Mouse (Mus musculus) WW6 (cell line): Measurements from ENCODE around the gene Eln.

Experiments used
- DNase-seq: peaks from one replicate; pipeline ENCODE4 v3.0.0-alpha.2; 2013; ENCODE audit warnings: low read depth, low spot score

Eln gene

GRCm38 (mm10) chr5:134684398-134684797, 62.7 kb downstream of the Eln start:
- no peak for DNase-seq

DNA sequence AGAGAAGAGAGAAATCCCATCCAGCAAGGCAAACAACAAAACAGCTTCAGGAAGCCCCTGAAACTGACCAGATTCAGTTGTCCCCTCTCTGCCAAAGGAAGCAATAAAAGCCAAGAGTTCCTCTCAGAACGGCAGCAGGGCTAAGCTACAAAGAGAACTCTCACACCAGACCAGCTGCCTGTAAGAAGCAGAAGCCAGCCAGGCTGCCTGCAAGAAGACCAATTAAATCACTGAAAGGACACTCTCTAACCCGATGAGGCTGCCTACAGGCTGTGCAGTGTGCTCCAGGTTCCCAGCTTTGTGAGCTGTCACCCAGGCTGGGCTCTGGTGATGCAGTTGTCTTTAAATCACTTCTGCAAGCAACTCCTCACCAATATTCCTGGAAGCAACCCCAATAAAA, 63.3 kb downstream of the Eln start:
- DNase-seq, result no peak

GRCm38 (mm10) chr5:134680238-134680637, 66.9 kb downstream of the Eln start:
- no peak for DNase-seq

GRCm38 (mm10) chr5:134678827-134679546, 68.1 kb downstream of the Eln start:
- DNase-seq, result no peak

GRCm38 (mm10) chr5:134678031-134678430, 69.1 kb downstream of the Eln start:
- no peak for DNase-seq

GRCm38 (mm10) chr5:134677491-134677890, 69.6 kb downstream of the Eln start:
- DNase-seq, result no peak

GRCm38 (mm10) chr5:134675956-134676759, 71.0 kb downstream of the Eln start:
- no peak for DNase-seq

DNA sequence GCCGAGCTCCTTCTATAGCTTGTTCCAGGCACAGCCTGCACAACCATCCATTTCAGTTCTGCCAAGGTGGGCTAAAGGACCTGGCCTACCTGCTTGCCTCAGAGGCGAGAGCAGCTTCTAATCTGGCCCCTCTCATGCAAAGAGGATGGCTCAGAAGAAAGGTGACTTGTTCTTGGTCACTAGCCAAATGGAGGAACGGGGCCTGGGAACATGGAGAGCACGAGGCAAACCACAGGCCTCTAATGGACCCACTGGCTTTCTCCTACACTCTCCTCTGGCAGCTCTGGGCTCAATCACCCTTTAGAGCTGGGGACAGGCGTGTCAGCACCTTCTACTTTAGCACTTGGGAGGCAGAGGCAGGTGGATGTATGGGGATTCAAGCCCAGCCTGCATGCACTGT, 72.1 kb downstream of the Eln start:
- DNase-seq, result no peak

DNA sequence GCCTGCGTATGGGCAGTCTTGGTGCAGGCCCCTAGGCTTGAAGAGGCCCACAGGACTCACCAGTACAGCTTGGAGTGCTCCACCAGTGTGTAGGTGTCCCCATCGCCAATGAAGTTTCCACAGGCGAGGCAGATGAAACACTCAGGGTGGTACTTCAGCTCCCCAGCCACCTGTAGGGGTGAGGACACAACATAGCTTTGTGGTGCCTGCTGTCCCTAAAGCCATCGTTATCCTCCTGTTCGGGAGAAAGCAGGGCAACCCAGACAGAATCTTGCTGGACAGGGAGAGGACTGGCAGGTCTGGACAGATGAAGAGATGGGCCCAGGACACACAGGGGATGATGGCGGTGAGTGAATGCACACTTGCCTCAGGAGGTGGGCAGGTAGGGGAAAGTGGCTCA, 74.5 kb downstream of the Eln start:
- DNase-seq, result no peak

- no peak for DNase-seq
Observed at GRCm38 (mm10) chr5:134672198-134672516, 75.0 kb downstream of the Eln start.

DNA sequence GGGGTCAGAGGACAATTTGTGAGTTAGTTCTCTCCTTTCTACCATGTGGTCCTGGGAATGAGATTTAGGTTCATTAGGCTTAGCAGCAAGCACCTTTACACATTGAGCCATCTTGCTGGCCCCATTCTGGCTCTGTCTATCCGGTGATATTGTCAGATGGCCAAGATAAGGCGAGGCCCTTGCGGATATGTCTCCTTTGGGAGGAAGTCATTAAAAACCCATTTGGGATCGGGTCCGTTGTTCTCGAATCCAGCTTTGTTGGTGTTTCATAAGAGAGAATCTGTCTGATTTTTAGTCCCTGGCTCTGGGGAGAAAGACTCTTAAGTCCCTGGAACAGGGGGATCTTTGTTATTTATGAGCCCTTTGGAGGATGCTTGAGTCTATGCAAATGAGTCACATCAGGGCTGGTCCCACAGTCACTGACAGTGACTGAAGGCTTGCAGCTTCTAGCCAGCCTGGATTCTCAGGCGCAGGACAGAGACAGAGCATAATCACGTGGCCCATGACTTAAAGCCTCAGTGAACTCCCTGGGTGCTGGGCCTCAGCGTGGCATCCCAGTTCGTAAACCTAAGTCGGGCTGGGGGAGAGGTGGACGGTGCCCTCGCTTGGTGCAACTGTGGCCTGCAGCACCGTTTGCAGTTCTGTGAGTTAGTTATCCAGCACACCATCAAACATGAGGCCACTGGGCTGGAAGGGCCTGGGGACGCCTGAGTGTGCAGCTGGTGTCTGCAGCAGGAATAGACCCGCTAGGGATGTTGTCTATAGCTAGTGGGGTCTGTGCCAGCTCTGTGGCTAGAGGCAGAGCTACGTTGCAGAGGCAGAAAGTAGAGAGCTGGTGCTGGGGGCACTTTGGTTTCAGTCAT, 75.6 kb downstream of the Eln start:
- no peak for DNase-seq

DNA sequence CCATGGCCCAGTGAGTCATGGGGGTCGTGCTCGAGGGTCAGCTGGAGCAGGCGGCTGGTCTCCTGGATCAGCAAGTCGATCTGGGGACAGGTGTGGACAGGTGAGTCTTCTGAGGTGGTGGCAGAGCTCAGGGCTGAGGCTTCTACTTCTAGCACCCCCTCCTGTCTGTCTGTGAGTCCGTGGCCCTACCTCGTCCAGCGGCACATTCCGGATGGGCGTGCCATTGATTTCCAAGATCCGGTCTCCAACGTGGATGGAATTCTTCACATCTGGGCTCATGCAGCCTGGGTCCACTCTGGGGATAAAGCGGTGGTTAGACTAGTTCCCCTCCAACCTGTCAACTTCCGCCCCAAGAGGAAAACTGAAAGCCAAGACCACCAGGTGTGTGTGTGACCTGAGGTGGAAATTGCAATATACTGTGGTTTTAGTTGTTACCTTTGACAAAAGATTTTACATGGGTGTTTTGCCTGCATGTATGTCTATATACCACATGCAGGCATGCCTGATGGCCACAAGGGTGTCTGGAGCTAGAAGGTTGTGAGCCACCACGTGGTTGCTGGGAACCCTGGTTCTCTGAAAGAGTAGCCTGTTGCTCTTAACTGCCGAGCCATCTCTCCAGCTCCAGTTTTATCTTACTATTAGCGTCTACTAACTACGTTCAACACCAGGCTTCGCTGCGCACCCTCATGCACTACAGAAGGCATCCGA, 78.0 kb downstream of the Eln start:
- DNase-seq, result no peak

- peak; percentile 78 for DNase-seq
Observed at GRCm38 (mm10) chr5:134668495-134668894, 78.6 kb downstream of the Eln start.

DNA sequence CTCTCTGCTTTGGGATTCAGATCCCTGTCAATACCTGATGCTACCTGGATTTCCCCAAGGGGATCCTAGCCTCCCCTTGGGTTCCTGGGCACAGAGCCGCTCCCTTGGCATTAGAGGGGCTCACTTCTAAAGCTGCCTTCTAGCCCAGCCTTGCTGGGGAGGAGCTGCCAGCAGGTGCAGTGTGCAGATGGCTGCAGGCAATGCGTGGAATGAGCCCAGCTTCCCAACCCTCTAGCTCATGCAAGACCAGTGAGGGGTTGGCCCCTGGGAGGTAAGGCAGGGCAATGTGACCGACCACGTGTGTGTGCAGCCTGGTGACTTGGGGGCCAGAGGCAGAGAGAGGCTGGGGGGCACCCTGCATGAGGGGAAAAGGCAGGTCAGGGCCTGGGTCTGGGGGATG, 90.4 kb downstream of the Eln start:
- no peak for DNase-seq
